Mouse (Mus musculus) CH12.LX (cell line): ENCODE measurements around the gene Hdgfl1.

Experiments
- CTCF ChIP-seq, 2 experiments: IDR thresholded peaks in 1 of 2; conservative IDR thresholded peaks in 1 of 2; 2 replicates each; pipeline ENCODE4 v1.5.1; 2011 to 2012; ENCODE audit warnings: low read depth in 2 of 2, low read length in 2 of 2, improper control_type of control experiment in 1 of 2, inconsistent platforms in 1 of 2, mild to moderate bottlenecking in 1 of 2, moderate library complexity in 1 of 2
- EP300 ChIP-seq: IDR thresholded peaks from 2 replicates; pipeline ENCODE4 v1.6.1; 2011; ENCODE audit warnings: low read length, improper control_type of control experiment
- POLR2A ChIP-seq: IDR thresholded peaks from 2 replicates; pipeline ENCODE4 v1.6.1; 2011; ENCODE audit warnings: low read depth, mild to moderate bottlenecking, improper control_type of control experiment, low read length
- POLR2AphosphoS2 ChIP-seq: IDR thresholded peaks from 2 replicates; pipeline ENCODE4 v1.6.1; 2011; ENCODE audit warnings: low read depth, low read length, improper control_type of control experiment
- SIN3A ChIP-seq: IDR thresholded peaks from 2 replicates; pipeline ENCODE4 v1.6.1; 2012; ENCODE audit warnings: low read length, improper control_type of control experiment, inconsistent platforms
- SMC3 ChIP-seq: IDR thresholded peaks from 2 replicates; pipeline ENCODE4 v1.6.1; 2011; ENCODE audit warnings: low read depth, low read length, improper control_type of control experiment
- USF1 ChIP-seq: IDR thresholded peaks from 2 replicates; pipeline ENCODE4 v1.6.1; 2014; ENCODE audit warnings: low read depth, mild to moderate bottlenecking, inconsistent platforms, low read length, improper control_type of control experiment
- ZNF384 ChIP-seq: IDR thresholded peaks from 2 replicates; pipeline ENCODE4 v1.6.1; 2012; ENCODE audit warnings: low read depth, low read length, improper control_type of control experiment, inconsistent platforms

GRCm38 (mm10) chr13:26761966-26762803 lies 7.8 kb downstream of the Hdgfl1 start:
- TF ChIP-seq POLR2AphosphoS2 (no peak), ZNF384 (no peak), USF1 (no peak), CTCF (conservative IDR thresholded peaks at IDR 0.05 in 1 of 2, IDR thresholded peaks at IDR 0.05 in 1 of 2; ENCODE audit: low read depth in 2 of 2, low read length in 2 of 2) (no peak), SMC3 (no peak), SIN3A (no peak), EP300 (no peak), POLR2A (no peak)
